Mouse (Mus musculus) kidney, postnatal 0 days (tissue): ENCODE data around the gene Rictor. TPM values are rescaled to one million over a fixed set of nuclear protein-coding genes. Genes with fewer than 3 reads are reported as not detected.
A peak's percentile ranks its signal among the peaks of the same experiment; 100 is the strongest.

Experiments
- ATAC-seq: fragments of 200-750 bp; cut with Nextera tagmentation; replicated peaks from 2 replicates; pipeline ENCODE4 v1.8.0; 2017; ENCODE audit warnings: low read depth, moderate number of reproducible peaks, moderate TSS enrichment, moderate library complexity; ENCODE audit not compliant: low FRiP score
- DNase-seq: peaks from one replicate; pipeline ENCODE4 v3.0.0-alpha.2; 2016; ENCODE audit warnings: low spot score
- H3K27ac ChIP-seq: fragments of 300-500 bp; sonication (generic); 2 replicates; pipeline ENCODE4 v1.5.1; 2014; ENCODE audit warnings: mild to moderate bottlenecking
- H3K27me3 ChIP-seq: fragments of 300-500 bp; sonication (generic); 2 replicates; pipeline ENCODE4 v1.6.1; 2014; ENCODE audit warnings: low read length, mixed read lengths; ENCODE audit not compliant: insufficient read depth
- H3K36me3 ChIP-seq: fragments of 300-500 bp; sonication (generic); 2 replicates; pipeline ENCODE4 v1.6.1; 2014; ENCODE audit warnings: low read length, mixed read lengths; ENCODE audit not compliant: insufficient read depth
- H3K4me1 ChIP-seq: fragments of 300-500 bp; sonication (generic); replicated peaks from 2 replicates; pipeline ENCODE4 v1.6.1; 2014; ENCODE audit warnings: antibody characterized with exemption, low read length, mixed read lengths; ENCODE audit not compliant: insufficient read depth
- H3K4me2 ChIP-seq: fragments of 300-500 bp; sonication (generic); 2 replicates; pipeline ENCODE4 v1.6.1; 2014; ENCODE audit warnings: mild to moderate bottlenecking, low read length, moderate library complexity, mixed read lengths
- H3K4me3 ChIP-seq: fragments of 300-500 bp; sonication (generic); replicated peaks from 2 replicates; pipeline ENCODE4 v1.5.1; 2014; ENCODE audit warnings: low read depth, low read length
- H3K9ac ChIP-seq: fragments of 300-500 bp; sonication (generic); 2 replicates; pipeline ENCODE4 v1.6.1; 2014; ENCODE audit warnings: low read depth, low read length
- H3K9me3 ChIP-seq: fragments of 300-500 bp; sonication (generic); replicated peaks from 2 replicates; pipeline ENCODE4 v1.6.1; 2016; ENCODE audit warnings: low read length, inconsistent platforms, mixed read lengths
- CTCF ChIP-seq: IDR thresholded peaks from 2 replicates; pipeline ENCODE4 v1.5.1; 2016; ENCODE audit warnings: antibody characterized with exemption, low read depth, mild to moderate bottlenecking, moderate library complexity
- WGBS: fragments of 180-500 bp; shearing (Covaris S2); extraction: QIAGEN DNeasy Blood & Tissue Kit; methylation state at CpG from one replicate; pipeline ENCODE4 v1.1.7; 2014; 5-methylcytosine and 5-hydroxymethylcytosine counted together
- polyA plus RNA-seq: library from polyadenylated mRNA; unstranded; fragments of >200 nt; fragmentation: Nextera tagmentation; extraction: Ambion mirVana; gene quantifications from 2 replicates; pipeline ENCODE4 v1.2.1, GENCODE M21; 2015

The Rictor gene
- polyA plus RNA-seq, 1 experiment from 2014 or later: 28.3 TPM

DNA sequence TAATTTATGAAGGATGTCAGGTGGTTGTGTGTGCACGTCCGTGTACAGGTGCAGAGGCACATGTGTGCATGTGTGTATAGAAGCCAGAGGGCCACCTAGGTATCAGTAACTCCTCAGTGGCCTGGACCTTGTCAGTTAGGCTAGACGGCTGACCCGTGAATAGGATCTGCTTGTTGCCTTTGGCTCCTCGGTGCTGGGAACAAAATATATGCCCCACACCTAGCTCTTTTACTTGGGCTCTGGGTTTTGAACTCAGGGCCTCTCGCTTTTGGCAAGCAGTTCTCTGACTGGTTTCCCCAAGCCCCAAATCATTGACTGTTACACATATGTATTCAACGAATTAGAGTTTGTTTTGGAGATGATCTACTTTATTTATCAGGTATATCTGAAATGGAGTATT is 3.0 kb downstream of the Rictor start:
- no peak overlapping the region for H3K4me2 ChIP-seq
- TF ChIP-seq CTCF: no peak
- H3K27me3 ChIP-seq: no peaks in the 10 kb centered on the region
- H3K27ac ChIP-seq: no peak overlapping the region
- no peak overlapping the region for H3K4me3 ChIP-seq
- H3K9me3 ChIP-seq: no peaks in the 10 kb centered on the region
- H3K36me3 ChIP-seq: no peaks in the 10 kb centered on the region
- DNase-seq (no peak), ATAC-seq (no peak)
- peaks cover 11% of the 10 kb centered on the region for H3K4me1 ChIP-seq
- 80% methylated on average over 7 of the region's 7 CpGs for WGBS
- no peak overlapping the region for H3K9ac ChIP-seq

- Histone ChIP-seq H3K4me1 (peaks cover 4% of the 10 kb centered on the region; the same call in 1 of the 2 replicates), H3K27ac (no peak overlapping the region), H3K27me3 (no peaks in the 10 kb centered on the region), H3K4me2 (peak overlapping the region; percentile 7; the same call in 1 of the 2 replicates), H3K36me3 (no peaks in the 10 kb centered on the region), H3K4me3 (no peak overlapping the region), H3K9ac (no peak overlapping the region), H3K9me3 (no peaks in the 10 kb centered on the region)
- WGBS: 33% methylated on average over 7 of the region's 7 CpGs
- DNase-seq: no peak
- no peak for TF ChIP-seq CTCF
- ATAC-seq: no peak
These were observed 6.6 kb downstream of the Rictor start for GRCm38 (mm10) chr15:6714819-6715218.

GRCm38 (mm10) chr15:6715237-6715636 is 7.1 kb downstream of the Rictor start:
- TF ChIP-seq CTCF: no peak
- no peaks in the 10 kb centered on the region for H3K27me3 ChIP-seq
- ATAC-seq: no peak

DNA sequence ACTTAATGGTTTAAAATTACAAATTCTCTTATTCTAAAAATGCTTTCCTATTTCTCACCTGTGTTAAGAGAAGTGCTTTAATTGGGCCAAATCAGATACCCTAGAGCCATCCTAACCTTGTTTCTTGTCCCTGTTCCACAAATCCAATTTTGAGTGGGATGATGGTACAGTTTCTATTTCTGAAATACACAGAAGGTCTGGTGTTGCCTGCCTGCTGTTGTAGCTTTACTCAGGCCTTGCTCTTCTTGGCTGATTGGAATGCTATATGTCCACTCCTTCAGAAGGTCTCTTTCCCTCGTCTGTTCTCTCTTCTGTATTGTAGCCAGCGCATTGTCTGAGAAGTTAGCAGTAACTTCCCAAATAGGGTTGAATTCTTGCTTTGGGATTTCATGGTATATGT is 13.2 kb downstream of the Rictor start:
- Histone ChIP-seq H3K36me3 (no peaks in the 10 kb centered on the region), H3K9ac (no peak overlapping the region), H3K4me1 (no peaks in the 10 kb centered on the region), H3K4me3 (no peak overlapping the region), H3K27ac (no peak overlapping the region), H3K4me2 (no peak overlapping the region), H3K9me3 (no peaks in the 10 kb centered on the region), H3K27me3 (no peaks in the 10 kb centered on the region)
- DNase-seq (no peak), ATAC-seq (no peak)
- TF ChIP-seq CTCF: no peak
- 82% methylated on average over 2 of the region's 2 CpGs for WGBS

More at GRCm38 (mm10) chr15:6715237-6715636, 7.1 kb downstream of the Rictor start:
- no peak overlapping the region for H3K4me2 ChIP-seq
- H3K27ac ChIP-seq: no peak overlapping the region
- no peak overlapping the region for H3K9ac ChIP-seq
- no peak for DNase-seq
- H3K36me3 ChIP-seq: no peaks in the 10 kb centered on the region
- H3K9me3 ChIP-seq: no peaks in the 10 kb centered on the region
- no peak overlapping the region for H3K4me3 ChIP-seq
- WGBS: 56% methylated on average over 6 of the region's 6 CpGs
- H3K4me1 ChIP-seq: peaks cover 4% of the 10 kb centered on the region; the same call in 1 of the 2 replicates

DNA sequence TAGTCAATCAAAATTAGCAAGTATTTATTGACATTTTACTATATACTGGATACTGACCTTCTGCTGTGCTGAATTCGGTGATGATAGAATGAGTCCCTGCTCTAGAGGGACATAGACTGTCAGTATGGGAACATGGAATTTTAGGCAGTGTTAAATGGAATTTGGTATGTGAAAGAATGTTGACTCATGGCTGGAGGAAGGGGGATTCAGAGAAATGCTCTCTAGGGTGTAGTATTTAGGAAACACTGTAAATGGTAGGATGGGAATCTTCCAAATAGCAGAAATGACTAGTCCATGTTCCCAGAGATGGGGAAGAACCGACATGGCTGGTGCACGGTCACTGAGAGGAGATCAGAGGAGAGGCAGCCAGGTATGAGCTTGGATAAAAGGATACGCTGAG is 13.6 kb downstream of the Rictor start:
- 79% methylated on average over 4 of the region's 4 CpGs for WGBS
- no peak overlapping the region for H3K4me2 ChIP-seq
- no peak for DNase-seq

GRCm38 (mm10) chr15:6722405-6723176 is 14.4 kb downstream of the Rictor start:
- no peak overlapping the region for H3K4me2 ChIP-seq
- ATAC-seq: no peak
- H3K9me3 ChIP-seq: no peaks in the 10 kb centered on the region
- H3K9ac ChIP-seq: no peak overlapping the region
- H3K36me3 ChIP-seq: no peaks in the 10 kb centered on the region
- H3K27me3 ChIP-seq: no peaks in the 10 kb centered on the region
- no peak for TF ChIP-seq CTCF
- DNase-seq: no peak
- H3K27ac ChIP-seq: no peak overlapping the region
- no peaks in the 10 kb centered on the region for H3K4me1 ChIP-seq
- no peak overlapping the region for H3K4me3 ChIP-seq
- 81% methylated on average over 11 of the region's 11 CpGs for WGBS

More for the DNA sequence above, 13.6 kb downstream of the Rictor start:
- no peak for TF ChIP-seq CTCF
- Histone ChIP-seq H3K4me3 (no peak overlapping the region), H3K27ac (no peak overlapping the region), H3K9ac (no peak overlapping the region), H3K9me3 (no peaks in the 10 kb centered on the region), H3K4me1 (no peaks in the 10 kb centered on the region), H3K27me3 (no peaks in the 10 kb centered on the region), H3K36me3 (no peaks in the 10 kb centered on the region)
- no peak for ATAC-seq
